Mouse (Mus musculus) forebrain, embryonic 12.5 days (tissue): ENCODE results near the gene Gm20388. TPM values are rescaled to one million over a fixed set of nuclear protein-coding genes. Genes with fewer than 3 reads are reported as not detected.

Experiments used
- ATAC-seq: fragments of 200-750 bp; cut with Nextera tagmentation; 2 replicates; pipeline ENCODE4 v1.8.0; 2017; ENCODE audit warnings: moderate TSS enrichment; ENCODE audit not compliant: low FRiP score
- H3K27ac ChIP-seq: fragments of 300-500 bp; sonication (generic); 2 replicates; pipeline ENCODE4 v1.5.1; 2016; ENCODE audit warnings: mild to moderate bottlenecking
- H3K27me3 ChIP-seq: fragments of 300-500 bp; sonication (generic); 2 replicates; pipeline ENCODE4 v1.6.1; 2016; ENCODE audit warnings: mild to moderate bottlenecking
- H3K36me3 ChIP-seq: fragments of 300-500 bp; sonication (generic); replicated peaks from 2 replicates; pipeline ENCODE4 v1.6.1; 2016; ENCODE audit warnings: mild to moderate bottlenecking
- H3K4me1 ChIP-seq: fragments of 300-500 bp; sonication (generic); 2 replicates; pipeline ENCODE4 v1.6.1; 2016
- H3K4me2 ChIP-seq: fragments of 300-500 bp; sonication (generic); 2 replicates; pipeline ENCODE4 v1.6.1; 2016; ENCODE audit warnings: mild to moderate bottlenecking, moderate library complexity
- H3K4me3 ChIP-seq: fragments of 300-500 bp; sonication (generic); replicated peaks from 2 replicates; pipeline ENCODE4 v1.5.1; 2016; ENCODE audit warnings: mild to moderate bottlenecking
- H3K9ac ChIP-seq: fragments of 300-500 bp; sonication (generic); 2 replicates; pipeline ENCODE4 v1.6.1; 2016; ENCODE audit warnings: mild to moderate bottlenecking
- H3K9me3 ChIP-seq: fragments of 300-500 bp; sonication (generic); 2 replicates; pipeline ENCODE4 v1.6.1; 2016
- WGBS: fragments of 180-500 bp; shearing (Covaris S2); methylation state at CpG from one replicate; pipeline ENCODE4 v1.1.7; 2016; 5-methylcytosine and 5-hydroxymethylcytosine counted together
- polyA plus RNA-seq: library from polyadenylated mRNA; unstranded; fragments of >200 nt; fragmentation: Nextera tagmentation; extraction: Ambion mirVana; gene quantifications from 2 replicates; pipeline ENCODE4 v1.2.1, GENCODE M21; 2016

Gene Gm20388
- polyA plus RNA-seq, 1 experiment from 2014 or later, result not detected

- no peak overlapping the region for H3K4me3 ChIP-seq
- WGBS, result 95% methylated on average over 4 of the region's 4 CpGs
- no peak overlapping the region for H3K4me2 ChIP-seq
- no peak overlapping the region for H3K27ac ChIP-seq
- no peak for ATAC-seq
- no peak overlapping the region for H3K9ac ChIP-seq
- H3K9me3 ChIP-seq, result no peaks in the 10 kb centered on the region
- no peaks in the 10 kb centered on the region for H3K4me1 ChIP-seq
- no peaks in the 10 kb centered on the region for H3K27me3 ChIP-seq
- peaks cover 64% of the 10 kb centered on the region for H3K36me3 ChIP-seq
Measured at GRCm38 (mm10) chr8:123381711-123382110, 3471.1 kb downstream of the Gm20388 start.

- H3K4me2 ChIP-seq, result no peak overlapping the region
- H3K4me3 ChIP-seq, result no peak overlapping the region
- no peak overlapping the region for H3K27ac ChIP-seq
- no peak for ATAC-seq
- H3K27me3 ChIP-seq, result no peaks in the 10 kb centered on the region
- H3K36me3 ChIP-seq, result peaks cover 72% of the 10 kb centered on the region
- H3K4me1 ChIP-seq, result no peaks in the 10 kb centered on the region
- 88% methylated on average over 8 of the region's 8 CpGs for WGBS
- no peaks in the 10 kb centered on the region for H3K9me3 ChIP-seq
- no peak overlapping the region for H3K9ac ChIP-seq
Measured at GRCm38 (mm10) chr8:123382516-123382915, 3471.9 kb downstream of the Gm20388 start.

GRCm38 (mm10) chr8:123384883-123385540 lies 3474.4 kb downstream of the Gm20388 start:
- H3K4me2 ChIP-seq, result no peak overlapping the region
- H3K9me3 ChIP-seq, result no peaks in the 10 kb centered on the region
- H3K4me3 ChIP-seq, result no peak overlapping the region
- ATAC-seq, result no peak
- WGBS, result 72% methylated on average over 9 of the region's 9 CpGs
- H3K27ac ChIP-seq, result no peak overlapping the region
- H3K4me1 ChIP-seq, result no peaks in the 10 kb centered on the region
- H3K9ac ChIP-seq, result no peak overlapping the region
- H3K36me3 ChIP-seq, result peaks cover 90% of the 10 kb centered on the region
- no peaks in the 10 kb centered on the region for H3K27me3 ChIP-seq

- no peak overlapping the region for H3K4me2 ChIP-seq
- H3K4me3 ChIP-seq, result no peak overlapping the region
- H3K27ac ChIP-seq, result no peak overlapping the region
- H3K36me3 ChIP-seq, result peaks cover 98% of the 10 kb centered on the region
- no peaks in the 10 kb centered on the region for H3K9me3 ChIP-seq
- no peaks in the 10 kb centered on the region for H3K27me3 ChIP-seq
- 77% methylated on average over 3 of the region's 3 CpGs for WGBS
- H3K4me1 ChIP-seq, result no peaks in the 10 kb centered on the region
- no peak overlapping the region for H3K9ac ChIP-seq
- ATAC-seq, result no peak
Measured at GRCm38 (mm10) chr8:123387041-123387440, 3476.4 kb downstream of the Gm20388 start.

- H3K27ac ChIP-seq, result no peak overlapping the region
- H3K27me3 ChIP-seq, result no peaks in the 10 kb centered on the region
- H3K9ac ChIP-seq, result no peak overlapping the region
- H3K36me3 ChIP-seq, result peaks cover 99% of the 10 kb centered on the region
- 93% methylated on average over 8 of the region's 8 CpGs for WGBS
- no peaks in the 10 kb centered on the region for H3K4me1 ChIP-seq
- no peaks in the 10 kb centered on the region for H3K9me3 ChIP-seq
- no peak for ATAC-seq
- no peak overlapping the region for H3K4me2 ChIP-seq
- no peak overlapping the region for H3K4me3 ChIP-seq
Measured at GRCm38 (mm10) chr8:123387801-123388200, 3477.2 kb downstream of the Gm20388 start.

GRCm38 (mm10) chr8:123389026-123389425 lies 3478.4 kb downstream of the Gm20388 start:
- Histone ChIP-seq H3K4me1 (no peaks in the 10 kb centered on the region), H3K9ac (no peak overlapping the region), H3K36me3 (peaks cover 99% of the 10 kb centered on the region), H3K27me3 (no peaks in the 10 kb centered on the region), H3K27ac (no peak overlapping the region), H3K4me3 (no peak overlapping the region), H3K9me3 (no peaks in the 10 kb centered on the region), H3K4me2 (no peak overlapping the region)
- 93% methylated on average over 7 of the region's 7 CpGs for WGBS
- ATAC-seq, result no peak

- Histone ChIP-seq H3K9me3 (no peaks in the 10 kb centered on the region), H3K9ac (no peak overlapping the region), H3K27me3 (no peaks in the 10 kb centered on the region), H3K4me1 (no peaks in the 10 kb centered on the region), H3K36me3 (peaks cover 99% of the 10 kb centered on the region), H3K4me2 (no peak overlapping the region), H3K4me3 (no peak overlapping the region), H3K27ac (no peak overlapping the region)
- 93% methylated on average over 13 of the region's 13 CpGs for WGBS
- no peak for ATAC-seq
Measured at GRCm38 (mm10) chr8:123398308-123398707, 3487.7 kb downstream of the Gm20388 start.

- Histone ChIP-seq H3K9ac (no peak overlapping the region), H3K4me1 (0 out of 2 replicates have a peak, but pooled peaks cover 11% of the 10 kb centered on the region), H3K4me2 (no peak overlapping the region), H3K4me3 (no peak overlapping the region), H3K9me3 (no peaks in the 10 kb centered on the region), H3K36me3 (peaks cover 68% of the 10 kb centered on the region), H3K27me3 (no peaks in the 10 kb centered on the region), H3K27ac (no peak overlapping the region)
- ATAC-seq, result no peak
- 91% methylated on average over 9 of the region's 9 CpGs for WGBS
Measured at GRCm38 (mm10) chr8:123401936-123402335, 3491.3 kb downstream of the Gm20388 start.

- Histone ChIP-seq H3K9ac (no peak overlapping the region), H3K36me3 (peaks cover 59% of the 10 kb centered on the region), H3K27me3 (no peaks in the 10 kb centered on the region), H3K27ac (no peak overlapping the region), H3K4me1 (0 out of 2 replicates have a peak, but pooled peaks cover 17% of the 10 kb centered on the region), H3K4me3 (no peak overlapping the region), H3K9me3 (no peaks in the 10 kb centered on the region), H3K4me2 (no peak overlapping the region)
- no peak for ATAC-seq
- WGBS, result 93% methylated on average over 9 of the region's 9 CpGs
Measured at GRCm38 (mm10) chr8:123402730-123403326, 3492.2 kb downstream of the Gm20388 start.

GRCm38 (mm10) chr8:123404521-123404920 lies 3493.9 kb downstream of the Gm20388 start:
- H3K27ac ChIP-seq, result no peak overlapping the region; the same call in 1 of the 2 replicates
- no peak overlapping the region for H3K4me3 ChIP-seq
- WGBS, result 59% methylated on average over 8 of the region's 8 CpGs
- H3K27me3 ChIP-seq, result 0 out of 2 replicates have a peak, but pooled peaks cover 3% of the 10 kb centered on the region
- H3K4me2 ChIP-seq, result no peak overlapping the region
- H3K36me3 ChIP-seq, result peaks cover 42% of the 10 kb centered on the region
- ATAC-seq, result no peak
- H3K9me3 ChIP-seq, result no peaks in the 10 kb centered on the region
- H3K4me1 ChIP-seq, result peaks cover 23% of the 10 kb centered on the region
- no peak overlapping the region for H3K9ac ChIP-seq

GRCm38 (mm10) chr8:123406786-123407185 lies 3496.1 kb downstream of the Gm20388 start, which contains the start of gene Mc1r:
TSS of gene Mc1r (plus strand) at chr8:123407107.
- ATAC-seq, result no peak
- Histone ChIP-seq H3K4me1 (peaks cover 38% of the 10 kb centered on the region), H3K27ac (no peak within 1 kb of the TSS), H3K27me3 (0 out of 2 replicates have a peak, but pooled peaks cover 8% of the 10 kb centered on the region), H3K36me3 (peaks cover 20% of the 10 kb centered on the region), H3K9me3 (no peaks in the 10 kb centered on the region), H3K4me3 (no peak within 1 kb of the TSS), H3K9ac (no peak within 1 kb of the TSS), H3K4me2 (no peak within 1 kb of the TSS)
- 5% methylated on average over 4 of the region's 4 CpGs for WGBS

- WGBS, result 93% methylated on average over 13 of the region's 13 CpGs
- no peak for ATAC-seq
Measured at GRCm38 (mm10) chr8:123407612-123408011, 3497.0 kb downstream of the Gm20388 start.

More at GRCm38 (mm10) chr8:123407612-123408011, 3497.0 kb downstream of the Gm20388 start:
- Histone ChIP-seq H3K4me2 (no peak overlapping the region), H3K27ac (no peak overlapping the region), H3K4me1 (peaks cover 38% of the 10 kb centered on the region), H3K9ac (no peak overlapping the region), H3K9me3 (no peaks in the 10 kb centered on the region), H3K4me3 (no peak overlapping the region), H3K36me3 (peaks cover 12% of the 10 kb centered on the region), H3K27me3 (0 out of 2 replicates have a peak, but pooled peaks cover 8% of the 10 kb centered on the region)
